Mouse (Mus musculus): ENCODE data around the gene Axl.
"Not testable (repeated sequence)": the region's sequence is repeated elsewhere in the genome, so short reads cannot be mapped to it uniquely, and the experiment has no call there.

Gene Axl

DNA sequence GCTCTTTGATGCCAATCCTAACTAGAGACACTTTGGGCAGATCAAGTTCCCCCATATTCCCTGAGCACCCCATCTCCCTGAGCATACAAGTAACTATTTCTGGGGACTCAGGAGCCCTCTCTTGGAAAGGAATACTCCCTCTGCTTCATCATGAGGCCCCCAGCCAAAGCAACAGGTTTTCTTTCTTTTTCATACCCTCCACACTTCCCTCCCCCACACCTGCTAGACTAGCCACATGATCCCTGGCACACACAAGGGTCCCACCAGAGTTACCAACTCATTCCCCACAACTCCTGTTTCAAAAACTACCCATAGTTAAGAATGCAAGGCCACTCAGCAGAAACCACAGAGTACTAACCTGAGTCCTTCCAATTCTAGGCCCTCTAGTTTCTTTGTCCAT lies 35.4 kb downstream of the Axl start:
- no peak for DNase-seq

- no peak for DNase-seq
These were observed 41.7 kb downstream of the Axl start for GRCm38 (mm10) chr7:25746844-25747243.

- DNase-seq, result no peak
These were observed 50.2 kb downstream of the Axl start for GRCm38 (mm10) chr7:25738277-25738676.

GRCm38 (mm10) chr7:25736920-25737319 lies 51.6 kb downstream of the Axl start:
- DNase-seq, result no peak

DNA sequence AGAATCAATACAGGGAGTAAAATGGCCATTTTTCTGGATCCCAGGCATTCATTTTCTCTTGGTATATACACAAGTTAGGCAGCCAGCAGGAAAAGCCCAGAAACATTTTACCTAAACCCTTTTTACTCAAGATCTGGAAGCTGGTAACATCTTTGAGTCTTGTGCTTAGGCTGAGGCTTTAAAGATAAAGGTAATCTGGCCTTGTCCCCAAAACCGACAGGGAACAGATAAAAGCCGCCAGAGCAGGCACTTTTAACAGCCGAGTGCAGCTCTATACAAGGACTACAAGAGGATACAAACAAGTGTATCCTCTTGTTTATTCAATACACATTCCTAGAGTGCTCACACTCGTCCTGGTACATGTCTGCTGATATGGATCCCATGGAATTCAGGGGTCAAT lies 53.5 kb downstream of the Axl start:
- no peak for DNase-seq

GRCm38 (mm10) chr7:25731294-25732055 lies 57.0 kb downstream of the Axl start:
- no peak for DNase-seq

DNA sequence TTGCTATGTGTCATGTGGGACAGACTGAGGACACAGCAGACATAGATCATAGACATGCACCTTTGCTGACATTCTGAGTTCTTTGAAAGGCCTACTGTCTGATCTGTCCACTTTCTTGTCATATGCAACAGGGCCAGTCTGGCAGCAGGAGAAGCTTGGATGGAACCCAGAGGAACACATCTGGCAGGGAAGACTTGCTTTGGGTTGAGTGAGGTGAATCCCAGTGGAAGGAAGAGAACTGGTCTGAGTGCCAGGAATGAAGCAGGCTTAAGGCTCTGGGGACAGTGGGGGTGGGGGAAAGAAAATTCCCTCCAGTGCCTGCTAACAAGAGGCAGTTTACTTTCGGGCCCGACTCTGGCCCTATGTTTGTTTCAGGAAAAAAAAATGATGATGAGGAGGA lies 58.6 kb downstream of the Axl start:
- peak; percentile 14 for DNase-seq

- no peak for DNase-seq
These were observed 59.1 kb downstream of the Axl start for GRCm38 (mm10) chr7:25729396-25729795.

GRCm38 (mm10) chr7:25727800-25728199 lies 60.7 kb downstream of the Axl start:
- DNase-seq, result no peak

- DNase-seq, result no peak
These were observed 62.6 kb downstream of the Axl start for GRCm38 (mm10) chr7:25725886-25726285.

GRCm38 (mm10) chr7:25721776-25722175 lies 66.7 kb downstream of the Axl start:
- DNase-seq, result not testable (repeated sequence)

GRCm38 (mm10) chr7:25720760-25721159 lies 67.7 kb downstream of the Axl start:
- no peak for DNase-seq

DNA sequence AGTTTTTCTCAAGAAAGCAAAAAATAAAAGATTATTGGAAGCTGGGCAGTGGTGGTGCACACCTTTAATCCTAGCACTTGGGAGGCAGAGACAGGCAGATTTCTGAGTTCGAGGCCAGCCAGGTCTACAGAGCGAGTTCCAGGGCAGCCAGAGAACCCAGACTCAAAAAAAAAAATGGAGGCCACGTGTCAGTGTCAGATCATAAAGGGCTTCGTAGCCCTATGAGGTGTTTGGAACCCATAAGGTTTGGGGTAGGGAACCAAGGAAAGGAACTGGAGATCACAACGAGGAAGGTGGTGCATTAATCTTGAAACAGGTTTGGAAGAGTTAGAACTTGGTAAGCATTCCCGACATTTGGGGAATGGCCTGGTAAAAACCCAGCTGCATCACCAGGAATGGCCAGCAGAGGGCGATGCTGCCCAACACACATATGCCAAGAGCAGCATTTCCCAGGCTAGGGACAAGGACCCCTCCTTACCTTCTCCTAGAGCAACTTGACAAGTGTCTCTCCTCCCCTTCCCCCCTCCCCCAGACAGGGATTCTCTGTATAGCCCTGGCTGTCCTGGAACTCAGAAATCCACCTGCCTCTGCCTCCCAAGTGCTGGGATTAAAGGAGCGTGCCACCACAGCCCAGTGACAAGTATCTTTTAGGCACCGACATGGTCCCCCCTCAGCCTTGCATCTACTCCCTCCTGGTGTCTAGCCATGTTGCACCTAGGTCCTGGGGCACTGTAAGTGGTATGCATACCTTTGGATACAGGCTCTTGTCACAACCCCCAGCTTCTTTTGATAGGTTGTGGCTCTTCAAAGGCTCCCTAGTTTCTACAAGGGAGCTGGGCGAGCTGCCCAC lies 68.5 kb downstream of the Axl start:
- peak; percentile 84 for DNase-seq

GRCm38 (mm10) chr7:25718788-25719417 lies 69.6 kb downstream of the Axl start, which contains the start of gene Ccdc97:
Gene Ccdc97, minus strand, starts transcription at chr7:25719088.
- peak; percentile 96 for DNase-seq

DNA sequence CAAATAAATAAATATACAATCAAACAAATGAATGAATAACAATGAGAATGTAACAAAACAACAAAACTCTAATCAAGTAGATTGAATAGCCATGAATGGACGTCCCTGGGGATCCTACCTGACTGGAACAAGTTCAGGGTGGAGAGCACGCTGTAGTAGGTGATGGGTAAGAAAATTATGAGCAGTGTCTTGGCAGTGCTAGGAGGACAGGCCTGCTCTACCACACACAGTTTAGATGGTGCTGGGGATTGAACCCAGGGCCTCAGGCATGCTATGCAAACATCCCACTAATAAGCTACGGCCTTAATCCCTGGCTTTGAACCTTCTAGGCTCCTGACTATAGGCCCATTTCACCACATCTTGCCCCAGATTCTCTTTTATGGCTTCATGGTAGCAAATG lies 71.0 kb downstream of the Axl start:
- DNase-seq, result no peak

DNA sequence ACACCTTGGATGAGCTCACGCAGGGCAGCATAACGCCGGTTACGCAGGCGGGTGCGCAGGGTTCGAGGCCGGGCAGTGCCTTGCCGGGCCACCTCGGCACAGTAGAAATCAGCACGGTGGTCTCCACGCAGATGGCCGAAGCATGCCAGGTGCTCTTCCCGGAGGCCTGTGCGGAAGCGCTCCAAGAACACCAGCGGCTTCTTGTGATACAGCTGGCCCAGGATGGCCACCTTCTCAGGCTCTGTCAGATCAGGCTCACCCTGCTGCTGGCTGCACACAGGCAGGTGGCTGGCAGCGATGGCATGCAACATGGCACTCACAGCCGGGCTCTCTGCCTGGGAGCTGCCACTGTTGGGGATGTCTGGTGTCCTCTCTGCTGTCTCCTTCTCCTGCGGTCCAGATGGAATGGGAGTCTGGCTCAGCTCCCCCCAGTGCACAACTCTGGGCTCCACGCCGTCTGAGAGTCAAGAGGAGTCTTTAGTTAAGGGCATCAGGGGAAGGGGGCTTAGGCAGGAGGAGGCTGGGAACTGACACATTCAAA lies 72.7 kb downstream of the Axl start:
- DNase-seq, result no peak

- no peak for DNase-seq
These were observed 73.9 kb downstream of the Axl start for GRCm38 (mm10) chr7:25714581-25714980.

GRCm38 (mm10) chr7:25712801-25713200 lies 75.7 kb downstream of the Axl start:
- no peak for DNase-seq

DNA sequence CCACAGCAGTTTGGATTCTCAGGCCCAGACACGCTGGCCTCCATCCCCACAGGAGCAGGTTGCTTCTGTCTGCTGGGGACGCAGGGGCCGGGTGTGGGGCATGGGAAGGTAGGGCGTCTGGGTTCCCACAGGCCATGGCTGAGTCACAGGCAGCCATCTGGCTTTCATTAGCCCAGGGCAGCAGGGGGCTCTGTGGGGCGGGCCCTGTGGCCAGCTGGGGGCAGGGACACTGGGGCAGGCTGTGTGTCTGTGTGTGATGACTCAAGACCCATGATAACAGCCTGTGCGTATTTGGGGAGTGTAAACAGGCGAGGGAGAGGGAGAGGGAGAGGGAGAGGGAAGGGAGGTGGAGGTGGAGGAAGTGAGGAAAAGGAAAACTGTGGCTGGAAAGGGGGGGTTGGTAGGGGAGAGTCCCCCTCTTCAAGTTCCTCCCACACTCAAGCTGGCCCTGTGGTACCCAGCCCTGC lies 76.7 kb downstream of the Axl start:
- no peak for DNase-seq

DNA sequence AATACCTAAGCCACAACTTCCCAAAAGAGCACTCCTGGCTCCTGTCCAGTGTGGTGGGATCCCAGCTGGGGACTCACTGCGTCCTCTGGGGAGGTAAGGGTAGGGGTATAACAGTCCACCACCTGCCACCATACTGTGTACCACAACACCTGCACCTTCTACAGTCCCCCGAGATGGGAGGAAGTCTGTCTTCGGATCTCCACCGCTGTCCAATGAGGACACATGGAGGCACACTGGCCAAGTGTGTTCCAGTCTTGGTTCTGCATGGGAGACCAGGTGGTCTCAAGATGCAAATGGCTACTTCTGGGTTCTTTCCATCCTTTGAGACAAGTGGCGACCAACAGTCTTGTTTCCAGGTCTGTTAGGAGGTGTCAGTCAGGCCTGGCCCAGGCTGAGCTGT lies 77.3 kb downstream of the Axl start:
- DNase-seq, result no peak

GRCm38 (mm10) chr7:25710519-25711130 lies 77.9 kb downstream of the Axl start:
- DNase-seq, result peak; percentile 37

GRCm38 (mm10) chr7:25709961-25710360 lies 78.5 kb downstream of the Axl start:
- peak; percentile 26 for DNase-seq
